Mouse (Mus musculus) intestine, embryonic 14.5 days (tissue): Measurements from ENCODE around the gene Olfr630. TPM values are rescaled to one million over a fixed set of nuclear protein-coding genes. Genes with fewer than 3 reads are reported as not detected.
"Not testable (repeated sequence)": the region's sequence is repeated elsewhere in the genome, so short reads cannot be mapped to it uniquely, and the experiment has no call there.

Experiments
- ATAC-seq: fragments of 200-750 bp; cut with Nextera tagmentation; replicated peaks from 2 replicates; pipeline ENCODE4 v1.8.0; 2017; ENCODE audit warnings: low read depth, moderate number of reproducible peaks, moderate TSS enrichment, moderate library complexity; ENCODE audit not compliant: low FRiP score, low TSS enrichment
- DNase-seq: peaks from one replicate; pipeline ENCODE4 v3.0.0-alpha.2; 2018; ENCODE audit warnings: low spot score
- H3K27ac ChIP-seq: fragments of 300-500 bp; sonication (generic); 2 replicates; pipeline ENCODE4 v1.5.1; 2014; ENCODE audit warnings: low read depth, mild to moderate bottlenecking, control low read depth
- H3K27me3 ChIP-seq: fragments of 300-500 bp; sonication (generic); replicated peaks from 2 replicates; pipeline ENCODE4 v1.6.1; 2014; ENCODE audit warnings: low read length, control low read depth; ENCODE audit not compliant: control insufficient read depth, insufficient read depth
- H3K36me3 ChIP-seq: fragments of 300-500 bp; sonication (generic); 2 replicates; pipeline ENCODE4 v1.6.1; 2014; ENCODE audit warnings: low read length, control low read depth; ENCODE audit not compliant: control insufficient read depth, insufficient read depth
- H3K4me1 ChIP-seq: fragments of 300-500 bp; sonication (generic); replicated peaks from 2 replicates; pipeline ENCODE4 v1.6.1; 2014; ENCODE audit warnings: low read length, control low read depth, mixed read lengths; ENCODE audit not compliant: control insufficient read depth, insufficient read depth
- H3K4me2 ChIP-seq: fragments of 300-500 bp; sonication (generic); 2 replicates; pipeline ENCODE4 v1.6.1; 2014; ENCODE audit warnings: low read length
- H3K4me3 ChIP-seq: fragments of 300-500 bp; sonication (generic); 2 replicates; pipeline ENCODE4 v1.5.1; 2014; ENCODE audit warnings: low read depth, low read length, control low read depth, mixed read lengths
- H3K9ac ChIP-seq: fragments of 300-500 bp; sonication (generic); 2 replicates; pipeline ENCODE4 v1.6.1; 2014; ENCODE audit warnings: mild to moderate bottlenecking, low read length
- H3K9me3 ChIP-seq: fragments of 300-500 bp; sonication (generic); 2 replicates; pipeline ENCODE4 v1.6.1; 2016; ENCODE audit warnings: low read length, control low read depth; ENCODE audit not compliant: control insufficient read depth
- WGBS: fragments of 180-500 bp; shearing (Covaris S2); extraction: QIAGEN DNeasy Blood & Tissue Kit; methylation state at CpG from one replicate; pipeline ENCODE4 v1.1.7; 2014; 5-methylcytosine and 5-hydroxymethylcytosine counted together
- polyA plus RNA-seq: library from polyadenylated mRNA; unstranded; fragments of >200 nt; fragmentation: Nextera tagmentation; extraction: Ambion mirVana; gene quantifications from 2 replicates; pipeline ENCODE4 v1.2.1, GENCODE M21; 2014

Olfr630 gene
- polyA plus RNA-seq, 1 experiment from 2014 or later = not detected

DNA sequence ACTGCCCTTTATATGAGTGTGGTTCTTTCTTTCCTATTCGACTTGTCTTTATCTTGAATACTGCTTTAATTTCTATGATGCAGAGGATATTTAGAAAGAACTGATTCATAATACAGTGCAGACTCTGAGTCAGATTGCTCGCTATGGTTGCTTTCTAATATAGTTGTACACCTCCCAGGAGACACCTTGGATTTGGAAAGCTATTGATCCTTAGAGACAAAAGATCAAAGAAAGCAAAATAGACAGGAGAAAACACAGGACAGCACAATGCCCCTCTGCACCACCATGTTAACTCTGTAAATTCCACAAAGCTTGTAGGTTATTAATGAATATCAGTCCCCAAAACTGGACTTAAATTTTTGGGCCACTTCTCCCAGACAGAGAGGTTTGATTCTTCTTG, 12.3 kb downstream of the Olfr630 start, which contains the start of gene Olfr629:
Gene Olfr629, minus strand, starts transcription at position 101 of the 400 bp plus-strand sequence.
- no peak for DNase-seq
- no peak within 1 kb of the TSS for H3K27ac ChIP-seq
- no peaks in the 10 kb centered on the region for H3K36me3 ChIP-seq
- H3K27me3 ChIP-seq = no peaks in the 10 kb centered on the region
- H3K4me1 ChIP-seq = no peaks in the 10 kb centered on the region
- no peaks in the 10 kb centered on the region for H3K9me3 ChIP-seq
- no peak within 1 kb of the TSS for H3K4me3 ChIP-seq
- no peak for ATAC-seq
- WGBS = 85% methylated on average over 2 of the region's 2 CpGs
- no peak within 1 kb of the TSS for H3K4me2 ChIP-seq
- no peak within 1 kb of the TSS for H3K9ac ChIP-seq

DNA sequence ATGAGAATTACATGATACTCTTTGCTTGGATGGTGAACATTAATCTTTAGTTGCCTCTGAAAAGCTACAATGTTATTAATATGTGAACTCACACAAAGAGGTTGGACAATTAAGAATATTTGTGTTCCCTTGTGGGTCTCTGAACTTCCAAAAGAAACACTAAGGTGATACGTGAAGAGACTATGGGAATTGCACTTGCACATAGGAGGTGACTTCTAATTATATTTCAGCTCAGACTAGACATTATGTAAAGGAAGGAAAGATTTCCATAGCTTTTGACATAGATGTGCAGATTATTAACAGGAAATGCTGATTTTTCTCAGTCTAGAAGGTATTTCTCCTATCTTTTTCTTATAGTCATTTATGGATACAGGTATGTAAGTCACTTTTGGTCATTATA, 27.1 kb downstream of the Olfr630 start, which contains the start of gene Olfr628:
Gene Olfr628, plus strand, starts transcription at position 301 of the 400 bp plus-strand sequence.
- no peak within 1 kb of the TSS for H3K4me3 ChIP-seq
- no peaks in the 10 kb centered on the region for H3K27me3 ChIP-seq
- DNase-seq (no peak), ATAC-seq (no peak)
- 88% methylated on average over 1 of the region's 1 CpGs for WGBS
- H3K9me3 ChIP-seq = no peaks in the 10 kb centered on the region
- no peaks in the 10 kb centered on the region for H3K36me3 ChIP-seq
- no peak within 1 kb of the TSS for H3K4me2 ChIP-seq
- no peak within 1 kb of the TSS for H3K27ac ChIP-seq
- H3K4me1 ChIP-seq = no peaks in the 10 kb centered on the region
- no peak within 1 kb of the TSS for H3K9ac ChIP-seq

DNA sequence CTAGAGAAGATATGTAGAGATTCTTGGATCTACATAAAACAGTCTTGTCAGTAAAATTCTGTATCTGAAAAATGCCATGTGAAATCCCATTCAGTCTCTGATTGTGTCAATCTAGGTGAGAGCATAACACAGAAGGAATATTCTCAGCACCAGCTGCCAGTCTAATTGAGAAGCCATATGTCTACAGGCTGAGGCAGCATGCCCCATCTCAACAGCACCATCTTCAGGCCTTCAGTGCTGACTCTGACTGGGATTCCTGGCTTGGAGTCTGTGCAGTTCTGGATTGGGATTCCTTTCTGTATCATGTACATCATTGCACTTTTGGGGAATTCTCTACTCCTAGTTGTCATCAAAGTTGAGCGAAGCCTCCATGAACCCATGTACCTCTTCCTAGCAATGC, 40.7 kb downstream of the Olfr630 start:
- ATAC-seq, DNase-seq, H3K36me3 ChIP-seq, H3K4me3 ChIP-seq, H3K9me3 ChIP-seq, H3K9ac ChIP-seq, H3K27ac ChIP-seq, H3K27me3 ChIP-seq, H3K4me1 ChIP-seq, H3K4me2 ChIP-seq: not testable (repeated sequence)
- 91% methylated on average over 1 of the region's 1 CpGs for WGBS

DNA sequence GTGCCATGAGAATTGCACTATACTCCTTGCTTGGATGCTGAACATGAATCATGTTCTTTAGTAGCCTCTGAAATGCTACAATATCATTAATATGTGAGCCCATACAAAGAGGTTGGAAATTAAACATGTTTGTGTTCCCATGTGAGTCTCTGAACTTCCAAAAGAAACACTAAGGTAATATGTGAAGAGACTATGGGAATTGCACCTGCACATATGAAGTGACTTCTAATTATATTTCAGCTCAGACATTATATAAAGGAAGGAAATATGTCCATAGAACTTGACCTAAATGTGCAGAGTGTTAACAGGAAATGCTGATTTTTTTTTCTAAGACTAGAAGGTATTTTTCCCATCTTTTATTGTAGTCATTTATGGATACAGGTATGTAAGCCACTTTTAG, 42.8 kb downstream of the Olfr630 start, which contains the start of gene Olfr243:
Gene Olfr243, plus strand, starts transcription at position 301 of the 400 bp plus-strand sequence.
- Histone ChIP-seq H3K27me3 (no peaks in the 10 kb centered on the region), H3K9ac (no peak within 1 kb of the TSS), H3K36me3 (no peaks in the 10 kb centered on the region), H3K4me1 (no peaks in the 10 kb centered on the region), H3K9me3 (no peaks in the 10 kb centered on the region), H3K4me3 (no peak within 1 kb of the TSS), H3K27ac (no peak within 1 kb of the TSS), H3K4me2 (no peak within 1 kb of the TSS)
- no peak for DNase-seq
- ATAC-seq = no peak

DNA sequence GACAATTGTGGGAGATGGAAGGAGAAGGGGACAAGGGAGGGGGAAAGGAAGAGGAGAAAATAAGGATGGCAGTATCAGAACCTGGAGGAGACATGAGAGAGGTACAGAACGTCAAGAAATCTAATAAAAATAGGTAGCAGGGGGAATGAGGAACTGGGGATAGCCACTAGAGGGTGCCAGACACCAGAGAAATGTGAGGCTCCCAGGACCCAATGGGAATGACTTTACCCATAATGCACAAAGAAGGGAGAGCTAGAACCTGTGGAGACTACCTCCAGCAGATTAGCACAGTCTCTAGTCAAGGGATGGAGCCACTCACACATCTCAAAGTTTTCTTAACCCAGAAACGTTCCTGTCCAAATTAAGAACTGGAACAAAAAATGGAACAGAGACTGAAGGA, 45.1 kb downstream of the Olfr630 start:
- H3K9me3 ChIP-seq = no peaks in the 10 kb centered on the region
- no peak for ATAC-seq
- H3K36me3 ChIP-seq = no peaks in the 10 kb centered on the region
- WGBS = 44% methylated on average over 2 of the region's 2 CpGs
- H3K27ac ChIP-seq = no peak overlapping the region
- no peak overlapping the region for H3K9ac ChIP-seq
- H3K4me1 ChIP-seq = no peaks in the 10 kb centered on the region
- H3K4me3 ChIP-seq = no peak overlapping the region
- H3K4me2 ChIP-seq = no peak overlapping the region
- no peak for DNase-seq
- no peaks in the 10 kb centered on the region for H3K27me3 ChIP-seq

Other genes starting within 250 kb of the Olfr630 start
- not detected in 2 replicates for gene Olfr610, start 245.2 kb downstream of the Olfr630 start, polyA plus RNA-seq
- not detected in 2 replicates for gene Olfr611, start 236.5 kb downstream of the Olfr630 start, polyA plus RNA-seq
- not detected in 2 replicates for gene Olfr612, start 214.6 kb downstream of the Olfr630 start, polyA plus RNA-seq
- gene Olfr613, start 209.3 kb downstream of the Olfr630 start, polyA plus RNA-seq = not detected in 2 replicates
- not detected in 2 replicates for gene Olfr615, start 201.3 kb downstream of the Olfr630 start, polyA plus RNA-seq
- not detected in 2 replicates for gene Olfr616, start 188.2 kb downstream of the Olfr630 start, polyA plus RNA-seq
- not detected in 2 replicates for gene Olfr617, start 184.3 kb downstream of the Olfr630 start, polyA plus RNA-seq
- gene Olfr618, start 167.2 kb downstream of the Olfr630 start, polyA plus RNA-seq = not detected in 2 replicates
- gene Olfr619, start 156.8 kb downstream of the Olfr630 start, polyA plus RNA-seq = not detected in 2 replicates
- gene Olfr620, start 144.8 kb downstream of the Olfr630 start, polyA plus RNA-seq = not detected in 2 replicates
- not detected in 2 replicates for gene Olfr622, start 114.6 kb downstream of the Olfr630 start, polyA plus RNA-seq
- gene Olfr623, start 93.6 kb downstream of the Olfr630 start, polyA plus RNA-seq = not detected in 2 replicates
- gene Olfr624, start 86.1 kb downstream of the Olfr630 start, polyA plus RNA-seq = 0.03 TPM in 1 of 2 replicates, not detected in the other
- not detected in 2 replicates for gene Olfr625-ps1, start 74.6 kb downstream of the Olfr630 start, polyA plus RNA-seq
- not detected in 2 replicates for gene Olfr243, start 42.7 kb downstream of the Olfr630 start, polyA plus RNA-seq
- not detected in 2 replicates for gene Olfr628, start 27.0 kb downstream of the Olfr630 start, polyA plus RNA-seq
- gene Olfr629, start 12.4 kb downstream of the Olfr630 start, polyA plus RNA-seq = not detected in 2 replicates
- gene Olfr69, start 14.3 kb upstream of the Olfr630 start, polyA plus RNA-seq = not detected in 2 replicates
- not detected in 2 replicates for gene Olfr68, start 22.4 kb upstream of the Olfr630 start, polyA plus RNA-seq
- gene Olfr67, start 34.5 kb upstream of the Olfr630 start, polyA plus RNA-seq = not detected in 2 replicates
- gene Hbb-bt, start 56.7 kb upstream of the Olfr630 start, polyA plus RNA-seq = 1,233 and 1,868 TPM in 2 replicates
- gene Hbb-bs, start 70.8 kb upstream of the Olfr630 start, polyA plus RNA-seq = 2,953 and 4,508 TPM in 2 replicates
- not detected in 2 replicates for gene Hbb-bh2, start 83.2 kb upstream of the Olfr630 start, polyA plus RNA-seq
- 4.9 and 8.3 TPM in 2 replicates for gene Hbb-bh1, start 85.8 kb upstream of the Olfr630 start, polyA plus RNA-seq
- gene Hbb-y, start 95.9 kb upstream of the Olfr630 start, polyA plus RNA-seq = 727 and 736 TPM in 2 replicates
- gene Olfr66, start 128.9 kb upstream of the Olfr630 start, polyA plus RNA-seq = not detected in 2 replicates
- gene Olfr64, start 137.2 kb upstream of the Olfr630 start, polyA plus RNA-seq = not detected in 2 replicates
- not detected in 2 replicates for gene Olfr65, start 146.2 kb upstream of the Olfr630 start, polyA plus RNA-seq
- not detected in 2 replicates for gene Olfr631, start 171.5 kb upstream of the Olfr630 start, polyA plus RNA-seq
- not detected in 2 replicates for gene Olfr632, start 177.0 kb upstream of the Olfr630 start, polyA plus RNA-seq
- not detected in 2 replicates for gene Olfr633, start 187.1 kb upstream of the Olfr630 start, polyA plus RNA-seq
- not detected in 2 replicates for gene Olfr635, start 213.8 kb upstream of the Olfr630 start, polyA plus RNA-seq
- not detected in 2 replicates for gene Olfr638, start 241.4 kb upstream of the Olfr630 start, polyA plus RNA-seq